Mouse (Mus musculus) cerebellum, adult 9-10 months (tissue): ENCODE results near the gene Cntnap4.

Experiments used
- DNase-seq: peaks from one replicate; pipeline ENCODE4 v3.0.0; 2022

Gene Cntnap4

GRCm38 (mm10) chr8:112569471-112570141 lies at the start of gene Cntnap4:
Cntnap4 (plus strand) TSS chr8:112570043.
- DNase-seq: peak; percentile 81

GRCm38 (mm10) chr8:112557376-112557775 lies 12.5 kb upstream of the Cntnap4 start:
- DNase-seq: peak; percentile 73

GRCm38 (mm10) chr8:112570541-112570940 lies 698 bp downstream of the Cntnap4 start:
- peak; percentile 50 for DNase-seq

- DNase-seq: peak; percentile 86
These were observed 1.6 kb downstream of the Cntnap4 start for GRCm38 (mm10) chr8:112571337-112571904.

GRCm38 (mm10) chr8:112581473-112581872 lies 11.6 kb downstream of the Cntnap4 start:
- peak; percentile 92 for DNase-seq

- DNase-seq: peak; percentile 63
These were observed 13.6 kb downstream of the Cntnap4 start for GRCm38 (mm10) chr8:112583440-112583839.

GRCm38 (mm10) chr8:112588357-112589051 lies 18.7 kb downstream of the Cntnap4 start:
- no peak for DNase-seq

- DNase-seq: no peak
These were observed 19.2 kb downstream of the Cntnap4 start for GRCm38 (mm10) chr8:112589052-112589389.

GRCm38 (mm10) chr8:112596023-112596776 lies 26.4 kb downstream of the Cntnap4 start:
- no peak for DNase-seq

- no peak for DNase-seq
These were observed 30.1 kb downstream of the Cntnap4 start for GRCm38 (mm10) chr8:112599975-112600374.

GRCm38 (mm10) chr8:112601150-112601549 lies 31.3 kb downstream of the Cntnap4 start:
- no peak for DNase-seq

GRCm38 (mm10) chr8:112610121-112610520 lies 40.3 kb downstream of the Cntnap4 start:
- DNase-seq: peak; percentile 66

- no peak for DNase-seq
These were observed 58.9 kb downstream of the Cntnap4 start for GRCm38 (mm10) chr8:112628791-112629190.

GRCm38 (mm10) chr8:112652657-112653056 lies 82.8 kb downstream of the Cntnap4 start:
- DNase-seq: peak; percentile 96

- peak; percentile 79 for DNase-seq
These were observed 83.4 kb downstream of the Cntnap4 start for GRCm38 (mm10) chr8:112653276-112653675.

- no peak for DNase-seq
These were observed 84.2 kb downstream of the Cntnap4 start for GRCm38 (mm10) chr8:112653994-112654393.

GRCm38 (mm10) chr8:112664067-112664466 lies 94.2 kb downstream of the Cntnap4 start:
- DNase-seq: peak; percentile 66

- DNase-seq: peak; percentile 77
These were observed 104.8 kb downstream of the Cntnap4 start for GRCm38 (mm10) chr8:112674671-112675070.

GRCm38 (mm10) chr8:112681757-112682156 lies 111.9 kb downstream of the Cntnap4 start:
- DNase-seq: peak; percentile 82

GRCm38 (mm10) chr8:112695708-112696107 lies 125.9 kb downstream of the Cntnap4 start:
- DNase-seq: no peak

- DNase-seq: no peak
These were observed 128.3 kb downstream of the Cntnap4 start for GRCm38 (mm10) chr8:112698141-112698540.

- DNase-seq: no peak
These were observed 147.1 kb downstream of the Cntnap4 start for GRCm38 (mm10) chr8:112716982-112717381.

- no peak for DNase-seq
These were observed 155.1 kb downstream of the Cntnap4 start for GRCm38 (mm10) chr8:112724918-112725317.
